Mouse (Mus musculus) brain, embryonic 14.5 days (tissue): Measurements from ENCODE around the gene Muc3a.

Experiments
- CTCF ChIP-seq: fragments of 200-500 bp; IDR thresholded peaks from 2 replicates; pipeline ENCODE4 v1.5.1; 2012; ENCODE audit warnings: inconsistent platforms, mild to moderate bottlenecking, moderate library complexity, borderline replicate concordance; ENCODE audit not compliant: insufficient read depth, insufficient read length; ENCODE audit errors: extremely low read depth
- POLR2A ChIP-seq: fragments of 200-500 bp; IDR thresholded peaks from 2 replicates; pipeline ENCODE4 v1.6.1; 2012; ENCODE audit warnings: mild to moderate bottlenecking, inconsistent platforms, borderline replicate concordance; ENCODE audit not compliant: poor library complexity, insufficient read depth, insufficient read length, severe bottlenecking; ENCODE audit errors: extremely low read depth

DNA sequence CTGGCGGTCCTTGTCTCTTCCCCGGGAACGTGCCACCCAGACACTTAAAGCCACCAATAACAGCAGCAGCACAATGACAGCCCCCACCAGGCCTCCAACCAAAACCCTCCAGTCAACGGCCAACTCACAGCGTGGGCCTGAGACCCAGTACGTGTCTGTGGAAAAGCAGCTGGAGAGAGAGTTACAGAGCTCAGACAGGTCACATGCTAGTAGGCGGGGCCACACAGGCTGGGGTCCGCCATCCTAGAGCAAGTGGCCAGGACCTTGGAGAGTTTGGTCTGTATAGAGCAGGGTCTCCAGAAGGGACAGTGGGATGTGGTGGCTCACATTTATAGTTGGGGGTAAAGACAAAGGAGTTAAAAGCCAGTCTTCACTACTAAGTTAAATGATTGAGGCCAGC lies 1.5 kb downstream of the Muc3a start:
- no peak for TF ChIP-seq POLR2A
- no peak for TF ChIP-seq CTCF
